Mouse (Mus musculus) induced T-regulatory cell, adult 2 months (primary cell): ENCODE measurements at regions not wholly inside any gene's neighbourhood (a gene's known extent, or its start where the extent isn't known, plus 50 kb on each side); places are given as distances from the start of the nearest gene placed in this dataset.

ENCODE experiments used
- DNase-seq: peaks from one replicate; pipeline ENCODE4 v3.0.0-alpha.2; 2012; ENCODE audit warnings: low read depth

GRCm38 (mm10) chr19:32881443-32881842 is 124.1 kb downstream of the Pten start:
- DNase-seq = no peak

GRCm38 (mm10) chr19:32884279-32884678 is 127.0 kb downstream of the Pten start:
- DNase-seq = no peak

- no peak for DNase-seq
These were observed 128.3 kb downstream of the Pten start for GRCm38 (mm10) chr19:32885481-32886131.

GRCm38 (mm10) chr19:32887190-32887589 is 129.9 kb downstream of the Pten start:
- no peak for DNase-seq

- DNase-seq = no peak
These were observed 131.5 kb downstream of the Pten start for GRCm38 (mm10) chr19:32888616-32889305.

- peak; percentile 33 for DNase-seq
These were observed 133.5 kb downstream of the Pten start for GRCm38 (mm10) chr19:32890801-32891200.

GRCm38 (mm10) chr19:32892469-32892868 is 135.2 kb downstream of the Pten start:
- no peak for DNase-seq

GRCm38 (mm10) chr19:32903454-32904108 is 146.3 kb downstream of the Pten start:
- peak; percentile 42 for DNase-seq

- peak; percentile 73 for DNase-seq
These were observed 147.2 kb downstream of the Pten start for GRCm38 (mm10) chr19:32904517-32904916.

- DNase-seq = peak; percentile 69
These were observed 148.7 kb downstream of the Pten start for GRCm38 (mm10) chr19:32905901-32906431.

GRCm38 (mm10) chr19:32906820-32907219 is 149.5 kb downstream of the Pten start:
- no peak for DNase-seq

- DNase-seq = no peak
These were observed 152.8 kb downstream of the Pten start for GRCm38 (mm10) chr19:32910050-32910462.

GRCm38 (mm10) chr19:32912323-32912722 is 155.0 kb downstream of the Pten start:
- DNase-seq = no peak

GRCm38 (mm10) chr19:32916507-32917280 is 159.4 kb downstream of the Pten start:
- no peak for DNase-seq

GRCm38 (mm10) chr19:32921021-32921420 is 163.7 kb downstream of the Pten start:
- no peak for DNase-seq

- DNase-seq = peak; percentile 38
These were observed 166.6 kb downstream of the Pten start for GRCm38 (mm10) chr19:32923911-32924310.

- peak; percentile 52 for DNase-seq
These were observed 168.6 kb downstream of the Pten start for GRCm38 (mm10) chr19:32925628-32926505.

- no peak for DNase-seq
These were observed 169.3 kb downstream of the Pten start for GRCm38 (mm10) chr19:32926571-32926970.

GRCm38 (mm10) chr19:32933676-32934075 is 176.4 kb downstream of the Pten start:
- DNase-seq = no peak

- peak; percentile 75 for DNase-seq
These were observed 178.3 kb downstream of the Pten start for GRCm38 (mm10) chr19:32935638-32936037.

GRCm38 (mm10) chr19:32937591-32937990 is 180.3 kb downstream of the Pten start:
- no peak for DNase-seq
